Mouse (Mus musculus) forebrain, embryonic 13.5 days (tissue): ENCODE results near the gene Mark3. TPM values are rescaled to one million over a fixed set of nuclear protein-coding genes. Genes with fewer than 3 reads are reported as not detected.
A peak's percentile ranks its signal among the peaks of the same experiment; 100 is the strongest.

ENCODE experiments used
- ATAC-seq: fragments of 200-750 bp; cut with Nextera tagmentation; 2 replicates; pipeline ENCODE4 v1.8.0; 2017
- H3K27ac ChIP-seq: fragments of 300-500 bp; sonication (generic); 2 replicates; pipeline ENCODE4 v1.5.1; 2015; ENCODE audit warnings: inconsistent platforms, mild to moderate bottlenecking, moderate library complexity
- H3K27me3 ChIP-seq: fragments of 300-500 bp; sonication (generic); 2 replicates; pipeline ENCODE4 v1.6.1; 2015; ENCODE audit warnings: mild to moderate bottlenecking, inconsistent platforms
- H3K36me3 ChIP-seq: fragments of 300-500 bp; sonication (generic); 2 replicates; pipeline ENCODE4 v1.6.1; 2015; ENCODE audit warnings: mild to moderate bottlenecking, inconsistent platforms; ENCODE audit not compliant: poor library complexity, severe bottlenecking
- H3K4me1 ChIP-seq: fragments of 300-500 bp; sonication (generic); 2 replicates; pipeline ENCODE4 v1.6.1; 2015; ENCODE audit warnings: inconsistent platforms
- H3K4me2 ChIP-seq: fragments of 300-500 bp; sonication (generic); 2 replicates; pipeline ENCODE4 v1.6.1; 2015; ENCODE audit warnings: inconsistent platforms, mild to moderate bottlenecking, moderate library complexity
- H3K4me3 ChIP-seq: fragments of 300-500 bp; sonication (generic); 2 replicates; pipeline ENCODE4 v1.5.1; 2015; ENCODE audit warnings: mild to moderate bottlenecking, inconsistent platforms
- H3K9ac ChIP-seq: fragments of 300-500 bp; sonication (generic); 2 replicates; pipeline ENCODE4 v1.6.1; 2015; ENCODE audit warnings: mild to moderate bottlenecking, inconsistent platforms
- H3K9me3 ChIP-seq: fragments of 300-500 bp; sonication (generic); replicated peaks from 2 replicates; pipeline ENCODE4 v1.6.1; 2016; ENCODE audit warnings: inconsistent platforms
- WGBS: fragments of 180-500 bp; shearing (Covaris S2); methylation state at CpG from one replicate; pipeline ENCODE4 v1.1.7; 2015; 5-methylcytosine and 5-hydroxymethylcytosine counted together
- polyA plus RNA-seq: library from polyadenylated mRNA; unstranded; fragments of >200 nt; fragmentation: Nextera tagmentation; extraction: Ambion mirVana; gene quantifications from 2 replicates; pipeline ENCODE4 v1.2.1, GENCODE M21; 2015

The Mark3 gene
- polyA plus RNA-seq, 1 experiment from 2014 or later = 47.2 TPM

DNA sequence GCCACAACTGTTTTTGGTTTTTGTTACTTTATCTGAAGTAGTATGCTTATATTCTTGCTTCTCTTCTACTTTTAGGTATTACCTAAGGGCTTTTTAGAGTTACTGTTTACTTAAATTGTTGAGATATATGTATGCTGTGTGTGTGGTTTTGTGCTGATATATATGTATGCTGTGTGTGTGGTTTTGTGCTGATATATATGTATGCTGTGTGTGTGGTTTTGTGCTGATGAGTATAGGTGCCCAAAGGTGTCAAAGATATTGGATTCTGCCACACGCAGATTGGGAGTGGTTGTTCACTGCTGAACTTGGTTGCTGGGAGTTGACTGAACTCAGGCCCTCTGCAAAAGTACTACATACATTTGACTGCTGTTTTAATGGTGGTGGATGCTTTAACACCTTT lies 24.6 kb downstream of the Mark3 start:
- Histone ChIP-seq H3K4me1 (no peaks in the 10 kb centered on the region), H3K9me3 (no peaks in the 10 kb centered on the region), H3K9ac (no peak overlapping the region), H3K27ac (no peak overlapping the region), H3K4me2 (no peak overlapping the region), H3K4me3 (no peak overlapping the region), H3K27me3 (no peaks in the 10 kb centered on the region), H3K36me3 (peaks cover 73% of the 10 kb centered on the region)
- no peak for ATAC-seq
- 87% methylated on average over 1 of the region's 1 CpGs for WGBS

DNA sequence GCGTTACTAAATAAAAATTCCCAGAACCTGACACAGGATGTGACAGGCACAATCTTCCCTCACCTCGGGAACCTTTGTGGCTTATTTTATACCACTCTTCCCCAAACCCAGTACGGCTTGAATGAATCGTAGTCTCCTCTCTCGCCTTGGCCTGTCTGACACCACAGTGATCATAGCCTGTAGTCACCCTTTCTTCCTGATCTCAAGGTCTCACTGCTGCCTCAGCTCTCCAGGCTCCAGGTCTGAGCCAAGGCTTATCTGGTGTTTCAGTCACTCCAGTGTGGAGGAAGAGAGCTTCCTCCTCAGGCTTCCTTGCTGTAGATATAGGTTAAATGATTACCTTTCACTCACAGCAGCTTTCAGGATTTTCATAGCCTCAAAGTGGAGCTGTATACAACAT lies 25.3 kb downstream of the Mark3 start:
- Histone ChIP-seq H3K27ac (no peak overlapping the region), H3K9me3 (no peaks in the 10 kb centered on the region), H3K9ac (no peak overlapping the region), H3K36me3 (peaks cover 70% of the 10 kb centered on the region), H3K4me3 (no peak overlapping the region), H3K27me3 (no peaks in the 10 kb centered on the region), H3K4me2 (no peak overlapping the region), H3K4me1 (no peaks in the 10 kb centered on the region)
- no peak for ATAC-seq
- 93% methylated on average over 5 of the region's 5 CpGs for WGBS

DNA sequence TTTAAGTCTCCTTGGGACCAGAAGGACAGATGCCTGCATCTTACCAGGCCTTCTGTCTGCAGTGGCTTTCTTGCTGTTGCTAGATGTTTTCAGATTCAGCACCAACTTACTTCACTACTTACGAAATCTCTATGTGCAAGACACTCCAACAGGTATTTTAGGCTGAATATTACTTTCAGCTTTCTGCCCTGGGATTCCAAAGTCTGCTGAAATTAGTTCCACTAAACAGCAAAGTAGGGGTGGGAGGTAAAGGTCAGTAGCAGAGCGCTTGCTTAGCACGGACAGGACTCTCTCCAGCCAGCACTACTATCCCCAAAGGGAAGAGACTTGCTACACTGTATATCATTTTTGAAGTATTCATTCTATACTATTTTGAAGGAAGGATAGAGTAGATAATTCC lies 29.5 kb downstream of the Mark3 start:
- Histone ChIP-seq H3K27me3 (no peaks in the 10 kb centered on the region), H3K4me3 (no peak overlapping the region), H3K9ac (no peak overlapping the region), H3K4me2 (no peak overlapping the region), H3K4me1 (peaks cover 13% of the 10 kb centered on the region), H3K36me3 (peaks cover 57% of the 10 kb centered on the region), H3K9me3 (no peaks in the 10 kb centered on the region), H3K27ac (no peak overlapping the region)
- 91% methylated on average over 3 of the region's 3 CpGs for WGBS
- no peak for ATAC-seq

DNA sequence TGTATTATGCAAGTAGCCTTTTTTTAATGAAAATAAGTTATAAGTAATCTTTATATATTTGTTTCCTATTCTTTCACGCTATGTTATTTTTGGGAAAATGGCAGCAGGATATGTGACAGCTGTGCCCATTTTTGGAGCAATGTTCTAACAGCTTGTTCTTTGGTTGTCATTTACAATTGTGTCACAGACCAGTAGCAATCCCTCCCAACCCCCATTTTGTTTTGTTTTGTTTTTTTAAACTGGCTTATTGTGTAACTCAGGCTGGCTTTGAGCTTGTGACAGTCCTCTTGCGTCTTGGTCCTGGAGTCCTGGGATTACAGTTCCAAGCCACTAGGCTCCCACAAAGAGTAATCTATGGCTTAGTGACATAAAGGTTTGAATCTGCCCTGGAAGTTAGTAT lies 31.3 kb downstream of the Mark3 start:
- no peak for ATAC-seq
- no peak overlapping the region for H3K4me3 ChIP-seq
- H3K4me2 ChIP-seq = no peak overlapping the region
- H3K27ac ChIP-seq = no peak overlapping the region
- peaks cover 51% of the 10 kb centered on the region for H3K36me3 ChIP-seq
- H3K9me3 ChIP-seq = no peaks in the 10 kb centered on the region
- WGBS = 94% methylated on average over 2 of the region's 2 CpGs
- H3K27me3 ChIP-seq = no peaks in the 10 kb centered on the region
- H3K4me1 ChIP-seq = peaks cover 13% of the 10 kb centered on the region
- H3K9ac ChIP-seq = no peak overlapping the region

DNA sequence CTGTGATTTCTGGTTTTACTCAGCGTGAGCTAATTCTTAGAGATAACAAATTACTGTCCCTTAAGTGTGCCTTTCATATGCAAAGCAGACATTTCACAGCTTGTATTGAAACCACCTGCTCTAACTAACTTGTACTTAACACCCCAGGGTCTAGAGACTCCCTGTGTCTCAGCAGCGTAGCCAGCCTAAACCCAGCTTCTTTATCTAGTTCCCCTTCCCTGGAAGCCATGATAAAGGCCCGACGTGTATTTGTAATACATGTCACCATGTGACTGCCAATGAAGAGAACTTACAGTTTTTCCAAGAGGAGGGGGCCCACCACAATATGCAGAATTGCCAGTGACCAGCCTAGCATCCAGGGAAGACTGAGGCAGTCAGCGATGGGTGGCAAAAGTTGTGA lies 33.7 kb downstream of the Mark3 start:
- 23% methylated on average over 5 of the region's 5 CpGs for WGBS
- Histone ChIP-seq H3K4me2 (no peak overlapping the region), H3K9ac (no peak overlapping the region), H3K9me3 (no peaks in the 10 kb centered on the region), H3K4me3 (no peak overlapping the region), H3K27me3 (no peaks in the 10 kb centered on the region), H3K4me1 (peaks cover 13% of the 10 kb centered on the region), H3K27ac (peak overlapping the region; percentile 41), H3K36me3 (peaks cover 58% of the 10 kb centered on the region)
- no peak for ATAC-seq

DNA sequence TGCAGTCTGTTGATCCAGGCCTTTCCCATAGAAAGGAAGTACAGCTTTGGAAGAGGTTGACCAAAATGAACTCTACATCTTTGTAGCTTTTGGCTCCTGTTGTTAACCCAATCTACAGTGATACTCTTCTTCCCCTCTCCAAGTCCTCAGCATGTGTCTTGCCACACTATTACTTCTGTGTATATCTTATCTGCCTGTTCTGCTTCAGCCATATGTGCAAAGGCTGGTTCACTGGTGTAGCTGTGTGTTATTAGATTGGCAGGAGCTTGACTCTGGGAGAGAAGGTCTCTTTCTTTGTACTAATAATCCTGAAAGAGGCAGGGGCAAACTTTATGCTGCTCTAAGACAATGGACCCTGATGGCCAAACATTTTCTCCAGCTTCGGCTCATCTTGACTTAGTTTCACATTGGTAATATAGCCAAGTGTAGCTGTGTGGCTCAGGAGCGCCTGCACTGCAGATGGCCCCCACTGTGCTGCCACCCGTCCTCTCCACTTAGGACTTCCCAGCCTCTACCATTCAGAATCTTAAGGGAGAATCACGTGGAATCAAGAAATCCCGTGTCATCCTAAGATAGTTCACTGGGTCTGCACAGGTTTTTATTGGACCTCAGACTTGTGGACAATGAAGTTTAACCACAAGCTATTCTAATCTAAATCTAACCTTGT lies 40.3 kb downstream of the Mark3 start:
- Histone ChIP-seq H3K4me3 (no peak overlapping the region), H3K4me2 (no peak overlapping the region), H3K27ac (no peak overlapping the region), H3K9ac (no peak overlapping the region), H3K9me3 (no peaks in the 10 kb centered on the region), H3K4me1 (no peaks in the 10 kb centered on the region), H3K36me3 (peaks cover 49% of the 10 kb centered on the region), H3K27me3 (no peaks in the 10 kb centered on the region)
- no peak for ATAC-seq
- 85% methylated on average over 5 of the region's 5 CpGs for WGBS

DNA sequence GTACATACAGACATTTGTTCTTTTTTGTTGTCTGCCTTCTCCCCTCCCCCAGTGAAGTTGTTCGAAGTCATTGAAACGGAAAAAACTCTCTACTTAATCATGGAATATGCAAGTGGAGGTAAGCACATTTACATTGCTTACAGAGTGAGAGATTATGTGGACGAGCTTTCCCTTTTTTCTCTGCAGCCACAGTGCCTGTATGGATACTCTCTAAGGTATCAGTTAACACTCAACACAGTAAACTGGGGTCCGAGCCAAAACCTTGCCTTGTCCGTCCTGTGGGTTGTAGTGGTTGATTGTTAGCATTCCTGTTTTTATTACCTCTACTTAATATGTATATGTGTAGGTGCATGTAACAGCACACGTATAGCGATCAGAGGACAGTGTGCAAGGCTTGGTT lies 43.9 kb downstream of the Mark3 start:
- no peak for ATAC-seq
- Histone ChIP-seq H3K4me2 (no peak overlapping the region), H3K27me3 (no peaks in the 10 kb centered on the region), H3K27ac (no peak overlapping the region), H3K4me1 (no peaks in the 10 kb centered on the region), H3K9ac (no peak overlapping the region), H3K9me3 (no peaks in the 10 kb centered on the region), H3K36me3 (peaks cover 52% of the 10 kb centered on the region), H3K4me3 (no peak overlapping the region)
- 79% methylated on average over 7 of the region's 7 CpGs for WGBS

DNA sequence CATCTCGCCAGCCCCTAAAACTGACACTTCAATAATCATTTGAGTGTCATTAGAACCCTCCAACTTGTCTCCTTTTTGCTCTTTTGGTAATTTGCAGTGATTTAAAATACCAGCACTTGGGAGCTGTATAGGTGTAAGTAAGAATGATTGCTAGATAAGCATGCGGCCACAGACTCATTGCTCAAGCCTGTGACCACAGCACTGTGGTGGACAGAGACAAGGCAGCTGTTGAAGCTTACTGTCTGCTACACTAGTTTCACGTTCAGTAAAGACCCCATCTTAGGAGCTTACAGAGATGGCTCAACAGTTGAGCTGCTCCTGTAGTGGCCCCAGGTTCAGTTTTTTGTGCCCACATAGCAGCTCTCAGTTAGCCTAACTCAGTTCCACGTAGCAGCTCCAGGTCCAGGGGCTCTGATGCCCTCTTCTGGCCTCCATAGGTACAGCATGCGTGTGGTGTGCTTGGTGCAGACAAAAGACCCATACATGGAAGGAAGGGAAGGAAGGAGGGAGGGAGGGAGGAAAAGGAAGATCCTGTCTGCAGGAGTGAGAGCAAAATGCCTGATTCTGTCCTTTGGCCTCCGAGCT lies 73.8 kb downstream of the Mark3 start:
- peaks cover 90% of the 10 kb centered on the region for H3K36me3 ChIP-seq
- 56% methylated on average over 6 of the region's 6 CpGs for WGBS
- no peak overlapping the region for H3K4me3 ChIP-seq
- no peaks in the 10 kb centered on the region for H3K9me3 ChIP-seq
- no peak overlapping the region for H3K27ac ChIP-seq
- no peaks in the 10 kb centered on the region for H3K27me3 ChIP-seq
- H3K4me2 ChIP-seq = no peak overlapping the region
- peak; percentile 65; the same call in 1 of the 2 replicates for ATAC-seq
- H3K9ac ChIP-seq = no peak overlapping the region
- H3K4me1 ChIP-seq = no peaks in the 10 kb centered on the region

DNA sequence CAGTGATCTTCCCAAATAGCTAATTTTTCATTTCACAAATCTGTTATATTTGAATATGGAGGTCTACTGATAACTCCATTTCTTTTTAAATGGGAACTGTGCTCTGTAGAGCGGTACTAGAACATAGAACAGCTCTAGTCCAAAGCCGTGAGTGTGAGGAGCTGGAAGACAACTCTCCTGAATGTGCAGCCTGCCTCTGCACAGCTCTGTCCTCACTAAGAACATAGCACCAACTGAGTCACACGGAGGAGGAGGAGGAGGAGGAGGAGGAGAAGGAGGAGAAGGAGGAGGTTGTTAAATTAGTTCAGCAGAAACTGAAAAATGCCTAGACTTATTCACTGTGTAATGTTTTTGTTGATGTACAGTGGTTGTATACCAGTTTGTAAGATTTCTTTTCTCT lies 78.6 kb downstream of the Mark3 start:
- Histone ChIP-seq H3K36me3 (peaks cover 84% of the 10 kb centered on the region), H3K4me3 (no peak overlapping the region)
- ATAC-seq = no peak

DNA sequence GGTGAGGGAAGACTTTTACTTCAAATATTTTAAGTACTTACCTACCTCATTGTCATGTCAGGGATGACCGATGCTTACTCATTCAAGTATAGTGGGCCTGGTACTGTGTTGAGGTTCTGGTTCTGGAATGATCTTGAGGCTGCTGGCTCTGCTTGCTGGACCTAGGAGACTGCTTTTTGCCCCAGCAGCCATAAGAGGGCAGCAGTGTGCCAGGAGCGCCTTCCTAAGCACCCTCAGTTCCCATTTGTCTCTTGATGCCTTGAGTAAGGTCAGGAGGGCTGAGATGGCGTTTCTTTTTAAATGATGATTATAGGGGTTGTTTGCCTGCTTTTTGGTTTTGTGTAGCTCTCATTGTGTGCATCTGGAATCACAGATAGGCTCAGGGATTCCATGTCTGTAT lies 79.1 kb downstream of the Mark3 start:
- Histone ChIP-seq H3K4me1 (peaks cover 4% of the 10 kb centered on the region; the same call in 1 of the 2 replicates), H3K4me3 (no peak overlapping the region), H3K9me3 (no peaks in the 10 kb centered on the region), H3K27ac (peak overlapping the region; percentile 7; the same call in 1 of the 2 replicates), H3K36me3 (peaks cover 80% of the 10 kb centered on the region), H3K27me3 (no peaks in the 10 kb centered on the region), H3K9ac (no peak overlapping the region), H3K4me2 (no peak overlapping the region)
- peak; percentile 41; the same call in 1 of the 2 replicates for ATAC-seq
- 33% methylated on average over 3 of the region's 3 CpGs for WGBS

More for the DNA sequence above, 78.6 kb downstream of the Mark3 start:
- no peak overlapping the region for H3K9ac ChIP-seq
- no peaks in the 10 kb centered on the region for H3K9me3 ChIP-seq
- H3K27me3 ChIP-seq = no peaks in the 10 kb centered on the region
- no peak overlapping the region for H3K27ac ChIP-seq
- H3K4me2 ChIP-seq = no peak overlapping the region
- 81% methylated on average over 3 of the region's 3 CpGs for WGBS
- peaks cover 4% of the 10 kb centered on the region; the same call in 1 of the 2 replicates for H3K4me1 ChIP-seq

DNA sequence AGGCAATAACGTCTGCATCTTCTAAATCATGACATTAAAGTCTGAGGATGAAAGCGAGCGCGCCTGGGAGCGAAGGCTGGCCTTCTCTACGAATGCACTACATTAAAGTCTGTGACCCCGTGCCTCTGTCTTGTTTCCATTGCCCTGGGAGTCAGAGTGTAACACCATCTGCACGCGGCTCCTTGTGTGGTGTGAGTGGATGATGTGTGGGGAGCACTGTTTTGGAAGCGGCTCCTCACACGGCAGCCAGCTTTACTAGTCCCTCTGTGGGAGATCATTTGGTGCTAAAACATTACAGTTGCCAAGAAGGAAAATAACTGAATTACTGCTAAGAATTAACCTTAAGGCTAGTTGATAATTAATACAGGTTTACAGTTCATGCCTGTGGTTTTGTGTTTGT lies 81.4 kb downstream of the Mark3 start:
- no peak for ATAC-seq
- Histone ChIP-seq H3K36me3 (peaks cover 74% of the 10 kb centered on the region), H3K27me3 (no peaks in the 10 kb centered on the region), H3K9me3 (no peaks in the 10 kb centered on the region), H3K4me3 (no peak overlapping the region), H3K4me1 (peaks cover 4% of the 10 kb centered on the region; the same call in 1 of the 2 replicates), H3K27ac (no peak overlapping the region), H3K4me2 (no peak overlapping the region), H3K9ac (no peak overlapping the region)
- 94% methylated on average over 11 of the region's 11 CpGs for WGBS

DNA sequence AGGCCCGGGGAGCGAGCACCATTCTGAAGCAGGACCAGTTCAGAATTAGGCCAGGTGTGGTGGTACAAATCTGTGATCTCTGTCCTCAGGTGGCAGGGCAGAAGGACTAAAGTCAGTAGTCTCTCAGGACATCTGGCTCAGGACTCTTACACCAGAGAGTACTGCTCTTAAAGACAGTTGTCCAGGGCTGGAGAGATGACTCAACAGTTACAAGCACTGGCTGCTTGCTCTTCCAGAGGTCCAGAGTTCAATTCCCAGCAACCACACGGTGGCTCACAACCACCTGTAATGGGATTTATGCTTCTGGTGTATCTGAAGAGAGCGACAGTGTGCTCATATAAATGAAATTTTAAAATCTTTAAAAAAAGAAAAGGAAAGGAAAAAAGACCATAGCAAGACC lies 85.0 kb downstream of the Mark3 start:
- Histone ChIP-seq H3K4me1 (no peaks in the 10 kb centered on the region), H3K9ac (no peak overlapping the region), H3K27ac (no peak overlapping the region), H3K4me3 (no peak overlapping the region), H3K4me2 (no peak overlapping the region), H3K27me3 (no peaks in the 10 kb centered on the region), H3K9me3 (no peaks in the 10 kb centered on the region), H3K36me3 (peaks cover 70% of the 10 kb centered on the region)
- WGBS = 95% methylated on average over 4 of the region's 4 CpGs
- ATAC-seq = no peak

DNA sequence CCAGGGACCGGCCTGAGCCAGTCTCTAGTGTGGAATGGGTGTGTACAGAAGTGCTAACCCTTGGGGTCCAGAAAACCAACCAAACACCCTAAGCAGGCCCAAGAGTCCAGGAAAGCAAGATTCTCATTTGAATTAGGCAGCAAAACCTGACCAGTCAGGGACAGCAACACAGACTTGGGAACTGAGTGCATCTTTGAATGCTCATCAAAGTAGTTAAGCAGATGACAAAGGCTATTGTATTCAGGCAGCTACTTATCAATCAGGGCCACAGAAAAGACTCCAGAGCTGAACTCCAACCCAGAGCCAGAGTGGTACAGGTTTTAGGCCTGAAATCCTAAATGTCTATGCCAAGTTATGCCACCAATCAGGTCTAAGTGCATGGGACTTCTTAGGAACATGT lies 86.3 kb downstream of the Mark3 start:
- Histone ChIP-seq H3K4me3 (no peak overlapping the region), H3K4me1 (no peaks in the 10 kb centered on the region), H3K27ac (no peak overlapping the region), H3K4me2 (no peak overlapping the region), H3K9ac (no peak overlapping the region), H3K9me3 (no peaks in the 10 kb centered on the region), H3K36me3 (peaks cover 67% of the 10 kb centered on the region), H3K27me3 (no peaks in the 10 kb centered on the region)
- WGBS = 93% methylated on average over 1 of the region's 1 CpGs
- ATAC-seq = no peak
